Mouse (Mus musculus) layer of hippocampus, adult 2 months (tissue): ENCODE data around the gene Aars2. TPM values are rescaled to one million over a fixed set of nuclear protein-coding genes. Genes with fewer than 3 reads are reported as not detected.

ENCODE experiments used
- DNase-seq, 2 experiments: peaks; one replicate each; pipeline ENCODE4 v3.0.0; 2022; ENCODE audit warnings: low spot score in 2 of 2
- H3K27ac ChIP-seq: fragments of 200-600 bp; 2 replicates; pipeline ENCODE4 v1.8.1; 2022
- H3K4me3 ChIP-seq: fragments of 200-600 bp; 2 replicates; pipeline ENCODE4 v1.8.1; 2022; ENCODE audit warnings: mild to moderate bottlenecking
- CTCF ChIP-seq: fragments of 200-600 bp; conservative IDR thresholded peaks from 2 replicates; pipeline ENCODE4 v1.8.1; 2022; ENCODE audit warnings: antibody characterized with exemption, mild to moderate bottlenecking, moderate library complexity
- total RNA-seq, 2 experiments: library from RNA; stranded (reverse); gene quantifications; 2 replicates each; pipeline ENCODE4 v1.2.3; 2021

The Aars2 gene
- total RNA-seq, 2 experiments from 2014 or later, result 25.2 to 26.3 TPM

DNA sequence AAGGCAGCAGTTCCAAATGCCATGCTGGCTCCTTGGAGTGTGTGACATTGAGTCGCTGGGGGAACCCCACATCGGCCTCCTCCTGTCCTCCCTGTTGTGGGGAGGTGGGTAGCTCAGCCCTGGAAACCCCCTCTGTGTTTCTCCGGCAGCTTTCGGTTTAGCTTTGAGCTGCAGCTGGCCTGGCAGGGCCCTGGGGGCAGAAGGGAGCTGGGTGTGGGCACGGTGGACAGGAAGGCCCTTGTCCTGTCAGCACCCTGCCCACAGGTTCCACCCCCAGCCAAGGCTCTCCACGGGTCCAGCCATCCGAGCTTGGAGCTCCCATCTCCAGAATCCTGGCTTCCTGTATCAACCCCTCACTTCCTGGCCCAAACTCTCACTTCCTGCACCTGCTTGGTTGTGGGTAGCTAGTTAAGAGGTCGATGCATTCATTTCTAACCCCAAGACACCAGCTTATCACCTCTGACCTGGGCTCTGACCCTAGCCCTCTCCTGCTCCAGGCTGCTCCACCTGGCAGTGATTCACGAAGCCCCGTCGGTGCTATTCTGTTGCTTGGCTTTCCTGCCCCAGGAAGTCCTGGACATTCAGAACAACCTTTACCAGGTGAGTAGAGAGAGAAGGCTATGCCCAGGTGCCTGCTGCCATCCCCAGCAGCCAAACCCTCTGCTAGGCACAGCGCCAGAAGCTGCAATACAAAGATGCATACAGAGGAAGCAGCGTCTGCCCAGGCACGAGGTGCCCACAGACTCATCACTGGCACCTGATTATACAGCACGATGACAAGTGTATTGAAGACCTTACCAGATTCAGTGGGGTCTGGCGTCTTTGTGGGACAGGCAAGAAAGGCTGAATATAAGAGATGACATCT is 51.6 kb downstream of the Aars2 start:
- no peak for TF ChIP-seq CTCF
- H3K27ac ChIP-seq, result no peak overlapping the region
- no peak overlapping the region for H3K4me3 ChIP-seq
- DNase-seq, result no peak

DNA sequence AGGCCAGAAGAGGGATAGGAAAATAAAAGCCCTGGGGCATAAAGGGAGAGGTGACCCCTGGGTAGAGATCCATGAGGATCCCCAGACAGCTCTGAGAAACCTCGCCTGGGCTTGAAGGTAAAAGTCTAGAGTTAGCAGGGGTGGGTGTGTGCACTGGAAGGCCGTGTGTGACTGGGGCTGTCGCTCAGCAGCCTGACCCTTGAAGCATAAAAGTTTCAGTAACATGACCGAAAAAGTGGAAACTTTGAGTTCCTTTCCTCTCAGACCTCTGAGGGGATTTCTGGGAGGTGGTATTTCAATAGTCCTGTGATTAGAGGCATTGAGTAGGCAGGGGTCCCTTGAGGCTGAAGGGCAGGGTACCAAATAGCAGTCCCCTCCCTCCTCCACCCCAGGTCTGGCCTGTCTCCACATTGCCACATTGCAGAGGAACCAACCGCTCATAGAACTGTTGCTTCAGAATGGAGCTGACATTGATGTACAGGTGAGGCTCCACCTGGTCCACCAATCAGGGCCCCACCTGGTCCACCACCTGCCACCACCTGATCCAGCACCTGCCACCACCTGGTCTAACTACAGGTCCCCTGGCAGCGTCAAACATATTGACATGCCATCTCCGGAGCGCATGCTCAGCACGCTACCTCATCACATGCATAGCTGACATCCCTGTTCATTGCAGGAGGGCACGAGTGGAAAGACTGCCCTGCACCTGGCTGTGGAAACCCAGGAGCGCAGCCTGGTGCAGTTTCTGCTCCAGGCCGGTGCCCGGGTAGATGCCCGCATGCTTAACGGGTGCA is 53.3 kb downstream of the Aars2 start:
- Histone ChIP-seq H3K4me3 (no peak overlapping the region), H3K27ac (no peak overlapping the region)
- no peak for DNase-seq
- TF ChIP-seq CTCF, result no peak

GRCm38 (mm10) chr17:45563216-45563615 is 56.6 kb downstream of the Aars2 start:
- no peak overlapping the region for H3K4me3 ChIP-seq
- no peak for DNase-seq
- no peak overlapping the region for H3K27ac ChIP-seq
- TF ChIP-seq CTCF, result no peak

- Histone ChIP-seq H3K27ac (peak within 1 kb of the TSS; percentile 94), H3K4me3 (peak within 1 kb of the TSS; percentile 93)
- peak; percentile 94 to 95 for DNase-seq
- peak; percentile 89 for TF ChIP-seq CTCF
Measured at GRCm38 (mm10) chr17:45563655-45564530, 57.3 kb downstream of the Aars2 start, which contains the start of gene Slc35b2. Slc35b2 (plus strand) TSS chr17:45563874.

DNA sequence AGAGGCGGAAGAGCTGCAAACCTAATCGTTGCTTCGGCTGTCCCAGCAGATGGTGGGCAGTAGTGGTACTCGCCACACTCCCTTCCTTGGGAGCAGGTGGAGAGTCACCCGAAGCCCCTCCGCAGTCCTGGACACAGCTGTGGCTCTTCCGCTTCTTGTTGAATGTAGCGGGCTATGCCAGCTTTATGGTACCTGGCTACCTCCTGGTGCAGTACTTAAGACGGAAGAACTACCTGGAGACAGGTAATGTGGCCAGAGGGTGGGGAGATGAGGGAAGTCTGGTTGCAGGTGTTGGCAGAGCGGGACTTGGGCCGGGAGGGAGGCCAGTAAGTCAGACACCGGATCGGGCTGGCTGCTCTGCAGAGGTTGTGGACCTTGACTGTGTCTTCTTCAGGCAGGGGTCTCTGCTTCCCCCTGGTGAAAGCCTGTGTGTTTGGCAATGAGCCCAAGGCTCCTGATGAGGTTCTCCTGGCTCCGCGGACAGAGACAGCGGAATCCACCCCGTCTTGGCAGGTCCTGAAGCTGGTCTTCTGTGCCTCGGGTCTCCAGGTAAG is 58.0 kb downstream of the Aars2 start:
- peak overlapping the region; percentile 93 for H3K4me3 ChIP-seq
- TF ChIP-seq CTCF, result no peak
- no peak for DNase-seq
- H3K27ac ChIP-seq, result peak overlapping the region; percentile 94

DNA sequence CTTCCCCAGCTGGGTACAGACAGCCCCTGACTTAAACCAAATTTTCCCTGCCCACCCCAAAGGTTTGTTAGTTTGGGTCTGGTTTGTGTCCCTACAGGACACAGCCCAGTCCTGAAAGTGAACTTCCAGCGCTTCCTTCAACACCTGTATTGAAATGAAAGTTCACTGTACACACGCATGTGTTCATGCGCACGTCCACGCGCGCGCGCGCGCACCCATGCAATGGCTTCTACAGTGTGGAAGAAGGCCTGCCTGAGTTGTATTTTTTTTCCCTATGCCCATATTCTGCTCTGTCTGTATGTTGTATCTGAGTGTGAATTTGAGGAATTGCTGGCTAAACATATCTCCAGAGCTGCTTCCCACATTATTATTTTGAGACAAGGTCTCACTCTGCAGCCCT is 58.5 kb downstream of the Aars2 start:
- H3K4me3 ChIP-seq, result peak overlapping the region; percentile 93; the same call in 1 of the 2 replicates
- H3K27ac ChIP-seq, result 0 out of 2 replicates have a peak overlapping the region, but pooled peaks have one; percentile 94
- DNase-seq, result no peak
- no peak for TF ChIP-seq CTCF

DNA sequence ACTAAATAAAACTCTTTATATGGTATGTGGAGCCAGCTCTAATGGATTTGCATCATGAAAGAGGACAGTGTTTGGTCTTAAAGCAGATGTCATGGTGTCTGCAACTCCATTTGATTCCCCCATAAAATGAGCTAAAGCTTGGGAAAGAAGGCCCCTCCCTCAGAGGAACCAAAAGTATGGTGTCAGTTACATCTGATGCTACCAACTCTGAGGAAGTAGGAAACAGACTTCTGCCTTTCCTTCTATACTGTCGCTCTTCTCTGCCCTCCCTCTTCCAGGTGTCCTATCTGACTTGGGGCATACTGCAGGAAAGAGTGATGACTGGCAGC is 59.4 kb downstream of the Aars2 start:
- no peak for DNase-seq
- no peak for TF ChIP-seq CTCF
- Histone ChIP-seq H3K27ac (no peak overlapping the region), H3K4me3 (no peak overlapping the region)

- H3K27ac ChIP-seq, result peak overlapping the region; percentile 39; the same call in 1 of the 2 replicates
- DNase-seq, result peak in 1 of 2 experiments; percentile 47
- no peak for TF ChIP-seq CTCF
- no peak overlapping the region for H3K4me3 ChIP-seq
Measured at GRCm38 (mm10) chr17:45566360-45567161, 59.9 kb downstream of the Aars2 start.

GRCm38 (mm10) chr17:45567162-45567601 is 60.5 kb downstream of the Aars2 start:
- H3K27ac ChIP-seq, result no peak overlapping the region

DNA sequence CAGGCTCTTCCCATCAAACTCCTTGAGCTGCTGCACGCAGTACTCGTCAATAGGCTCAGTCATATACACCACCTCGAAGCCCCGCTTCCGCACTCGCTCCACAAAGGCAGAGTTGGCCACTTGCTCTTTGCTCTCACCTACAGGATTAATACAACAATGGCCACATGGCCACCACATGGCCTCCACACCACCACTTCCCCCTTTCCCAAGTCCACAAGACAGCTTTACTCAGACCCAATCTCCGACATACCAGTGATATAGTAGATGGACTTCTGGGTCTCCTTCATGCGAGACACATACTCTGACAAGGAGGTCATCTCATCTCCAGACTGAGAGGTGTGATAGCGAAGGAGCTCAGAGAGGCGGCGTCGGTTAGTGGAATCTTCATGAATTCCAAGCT is 62.3 kb downstream of the Aars2 start:
- no peak overlapping the region for H3K27ac ChIP-seq
- TF ChIP-seq CTCF, result no peak
- no peak overlapping the region; the same call in 1 of the 2 replicates for H3K4me3 ChIP-seq
- DNase-seq, result no peak

More at GRCm38 (mm10) chr17:45567162-45567601, 60.5 kb downstream of the Aars2 start:
- no peak for DNase-seq
- no peak overlapping the region for H3K4me3 ChIP-seq
- TF ChIP-seq CTCF, result no peak

- no peak for DNase-seq
- TF ChIP-seq CTCF, result no peak
- no peak overlapping the region for H3K27ac ChIP-seq
- H3K4me3 ChIP-seq, result peak overlapping the region; percentile 16
Measured at GRCm38 (mm10) chr17:45569999-45570398, 63.4 kb downstream of the Aars2 start.

Other genes with a start within 250 kb of the Aars2 start
- gene Cdc5l, start 73.1 kb upstream of the Aars2 start, total RNA-seq, result 10 to 100 TPM; 55.7 to 57.5 TPM
- 1 to 10 TPM; 4.8 TPM for gene Spats1, start 31.4 kb upstream of the Aars2 start, total RNA-seq
- 1 to 10 TPM in 1 of 2 experiments, under 1 TPM in 1; 0.56 to 1.0 TPM for gene Tcte1, start 16.6 kb downstream of the Aars2 start, total RNA-seq
- gene Tmem151b, start 42.8 kb downstream of the Aars2 start, total RNA-seq, result 100 to 1,000 TPM; 106 to 112 TPM
- 1 to 10 TPM; 2.6 to 2.7 TPM for gene Nfkbie, start 48.9 kb downstream of the Aars2 start, total RNA-seq
- 10 to 100 TPM; 31.1 to 31.8 TPM for gene Slc35b2, start 57.0 kb downstream of the Aars2 start, total RNA-seq
- 1,000 to 10,000 TPM; 1,695 to 1,765 TPM for gene Hsp90ab1, start 66.4 kb downstream of the Aars2 start, total RNA-seq
- gene Slc29a1, start 92.8 kb downstream of the Aars2 start, total RNA-seq, result 10 to 100 TPM; 21.1 to 23.0 TPM
- gene Mymx, start 95.3 kb downstream of the Aars2 start, total RNA-seq, result not detected
- under 1 TPM; 0.28 to 0.44 TPM for gene Capn11, start 152.5 kb downstream of the Aars2 start, total RNA-seq
- 10 to 100 TPM; 34.8 to 43.5 TPM for gene Mrpl14, start 179.5 kb downstream of the Aars2 start, total RNA-seq
- 100 to 1,000 TPM; 165 to 176 TPM for gene Tmem63b, start 180.1 kb downstream of the Aars2 start, total RNA-seq
- not detected for gene 1600014C23Rik, start 227.0 kb downstream of the Aars2 start, total RNA-seq